Mouse (Mus musculus) cortical plate, adult 2 months (tissue): ENCODE measurements at regions not wholly inside any gene's neighbourhood (a gene's known extent, or its start where the extent isn't known, plus 50 kb on each side); places are given as distances from the start of the nearest gene placed in this dataset.

Source experiments
- CTCF ChIP-seq: fragments of 200-500 bp; IDR thresholded peaks from 2 replicates; pipeline ENCODE4 v1.5.1; 2011; ENCODE audit warnings: mild to moderate bottlenecking, control low read depth, low read length; ENCODE audit not compliant: insufficient read depth; ENCODE audit errors: extremely low read depth
- POLR2A ChIP-seq: fragments of 200-500 bp; IDR thresholded peaks from 2 replicates; pipeline ENCODE4 v1.6.1; 2011; ENCODE audit warnings: mild to moderate bottlenecking, low read length, control low read depth; ENCODE audit not compliant: insufficient read depth; ENCODE audit errors: extremely low read depth

- TF ChIP-seq CTCF (no peak), POLR2A (no peak)
Measured at GRCm38 (mm10) chr7:136345051-136345450, 549.4 kb upstream of the Mgmt start.
